Mouse (Mus musculus) cerebellum, adult (tissue): ENCODE measurements around the gene Pde4dip.
A peak's percentile ranks its signal among the peaks of the same experiment; 100 is the strongest.

Source experiments
- ATAC-seq: cut with Nextera tagmentation; 2 replicates; pipeline ENCODE4 v1.9.2; 2017; ENCODE audit warnings: mild to moderate bottlenecking, moderate library complexity, mixed read lengths; ENCODE audit not compliant: insufficient number of reproducible peaks, low FRiP score, low TSS enrichment

The Pde4dip gene

GRCm38 (mm10) chr3:97901586-97901985 lies 13.1 kb upstream of the Pde4dip start:
- ATAC-seq = no peak

DNA sequence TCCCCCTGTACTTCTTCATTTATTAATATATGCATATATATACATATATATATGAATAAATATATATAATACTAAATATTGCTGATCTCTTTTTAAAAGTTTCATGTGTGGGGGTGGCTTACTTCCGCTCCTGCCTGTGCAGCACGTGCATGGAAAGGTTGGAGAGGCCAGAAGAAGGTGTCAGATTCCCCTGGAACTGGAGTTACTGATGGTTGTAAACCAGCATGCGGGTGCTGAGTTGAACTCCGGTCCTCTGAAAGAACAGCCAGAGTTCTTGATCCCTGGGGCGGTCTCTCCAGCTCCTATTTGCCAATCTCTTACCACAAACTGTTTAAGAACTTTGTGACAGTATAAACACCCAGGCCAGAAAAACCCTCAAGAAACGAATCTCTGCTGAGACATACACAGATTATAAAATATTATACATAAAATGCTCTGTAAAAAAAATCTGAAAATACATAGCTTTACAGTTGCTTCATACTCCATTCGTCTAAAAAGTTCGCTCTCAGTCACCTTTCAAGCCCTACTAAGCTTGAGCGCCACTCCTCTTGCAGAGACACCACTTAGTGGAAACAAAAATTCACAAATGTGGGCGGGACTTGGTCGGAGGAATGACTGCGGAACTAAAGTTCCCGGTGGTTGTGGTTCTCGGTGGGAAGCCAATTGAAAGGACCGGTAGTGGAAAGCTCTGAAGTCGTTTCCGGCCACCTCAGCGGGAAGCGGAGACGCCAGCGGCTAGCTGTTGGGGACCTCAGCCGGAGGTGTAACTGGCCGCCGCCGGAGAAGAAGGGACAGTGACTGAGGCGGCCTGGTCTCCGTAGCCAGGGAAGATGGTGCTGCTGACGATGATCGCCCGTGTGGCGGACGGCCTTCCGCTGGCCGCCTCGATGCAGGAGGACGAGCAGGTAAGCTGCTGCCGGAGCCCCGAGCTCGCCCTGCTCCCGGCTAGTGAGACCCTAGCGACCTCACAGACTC lies 12.3 kb upstream of the Pde4dip start, which contains the start of gene Sec22b:
TSS of gene Sec22b (plus strand) at position 675 of the 975 bp plus-strand sequence.
- ATAC-seq = peak; percentile 89

DNA sequence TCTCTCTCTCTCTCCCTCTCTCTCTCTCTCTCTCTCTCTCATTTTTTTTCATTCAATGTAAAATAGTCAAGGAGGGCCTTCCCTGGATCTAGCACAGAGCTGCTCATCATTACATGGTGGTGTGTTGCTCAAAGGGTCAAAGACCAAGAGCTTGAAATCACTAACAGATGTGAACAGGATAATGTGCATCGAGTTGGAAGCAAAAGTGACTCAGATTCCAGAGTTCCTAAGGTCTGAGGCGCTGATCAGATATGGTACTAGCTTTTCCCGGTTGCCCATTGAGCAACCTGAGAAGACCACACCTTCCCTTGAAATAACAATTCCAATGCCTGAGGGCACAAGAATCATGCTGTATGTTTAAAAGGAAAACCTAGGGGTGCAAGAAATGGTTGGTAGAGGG lies 9.9 kb upstream of the Pde4dip start:
- no peak for ATAC-seq

GRCm38 (mm10) chr3:97894695-97895094 lies 6.2 kb upstream of the Pde4dip start:
- ATAC-seq = no peak

DNA sequence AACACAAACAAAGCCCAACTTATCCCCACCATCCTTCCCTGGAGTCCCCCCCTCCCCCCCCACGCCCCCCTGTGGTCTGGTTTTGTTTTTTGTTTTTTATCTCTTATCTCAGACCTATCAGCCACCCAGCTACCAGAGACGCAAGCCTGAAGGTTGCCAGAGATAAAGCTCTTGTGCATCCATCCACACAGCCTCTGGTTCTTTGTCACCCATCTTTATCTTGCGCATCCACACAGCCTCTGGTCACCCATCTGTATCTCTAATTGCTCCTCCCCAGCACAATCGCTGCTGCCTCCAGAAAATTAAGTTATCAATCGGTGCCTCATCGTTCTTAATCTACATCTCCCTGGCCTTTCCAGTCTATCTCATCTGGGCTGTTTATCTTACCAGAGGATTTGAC lies 1.7 kb upstream of the Pde4dip start:
- no peak for ATAC-seq

- ATAC-seq = peak; percentile 21; the same call in 1 of the 2 replicates
Observed at GRCm38 (mm10) chr3:97887785-97888167, 731 bp downstream of the Pde4dip start.

- no peak for ATAC-seq
Observed at GRCm38 (mm10) chr3:97881576-97881975, 6.9 kb downstream of the Pde4dip start.

DNA sequence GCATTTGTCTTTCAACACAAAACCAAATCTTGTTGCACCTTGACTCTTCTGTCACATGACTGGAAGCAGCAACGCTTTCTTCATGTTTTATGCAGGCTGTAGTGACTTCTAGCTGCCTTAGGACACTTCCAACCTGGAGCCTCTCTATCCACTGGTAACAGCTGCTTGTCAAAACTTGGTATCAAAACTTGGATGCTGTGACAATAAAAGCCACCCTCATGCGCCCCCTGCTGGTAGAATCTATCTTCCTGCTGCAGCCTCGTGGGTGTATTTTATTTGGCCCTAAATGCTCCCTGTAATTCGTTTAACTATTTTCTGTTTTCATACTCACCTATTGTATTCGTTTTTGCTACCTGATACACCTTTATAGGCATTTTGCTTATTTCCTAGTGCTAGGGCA lies 9.3 kb downstream of the Pde4dip start:
- ATAC-seq = no peak

- no peak for ATAC-seq
Observed at GRCm38 (mm10) chr3:97876259-97876658, 12.2 kb downstream of the Pde4dip start.

DNA sequence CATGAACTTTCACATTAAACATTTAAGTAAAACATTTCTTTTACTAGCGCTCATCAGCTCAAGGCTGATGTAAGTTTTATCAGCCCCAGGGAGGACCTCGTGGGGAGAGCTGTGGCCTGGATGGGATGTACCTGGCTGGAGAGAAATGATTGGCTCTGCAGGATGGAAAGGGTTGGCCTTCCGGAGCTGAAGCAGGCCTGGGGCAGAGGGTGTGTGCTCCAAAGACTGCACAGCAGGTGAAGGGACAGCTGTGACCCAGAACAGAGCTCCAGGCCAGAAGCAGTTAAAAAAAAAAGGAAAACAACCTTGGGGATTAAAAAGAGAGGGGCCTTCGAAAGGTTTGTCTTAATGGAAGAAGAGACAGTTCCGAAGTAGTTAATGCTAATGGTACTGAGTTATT lies 13.7 kb downstream of the Pde4dip start:
- no peak for ATAC-seq

GRCm38 (mm10) chr3:97869730-97870129 lies 18.8 kb downstream of the Pde4dip start:
- no peak for ATAC-seq

DNA sequence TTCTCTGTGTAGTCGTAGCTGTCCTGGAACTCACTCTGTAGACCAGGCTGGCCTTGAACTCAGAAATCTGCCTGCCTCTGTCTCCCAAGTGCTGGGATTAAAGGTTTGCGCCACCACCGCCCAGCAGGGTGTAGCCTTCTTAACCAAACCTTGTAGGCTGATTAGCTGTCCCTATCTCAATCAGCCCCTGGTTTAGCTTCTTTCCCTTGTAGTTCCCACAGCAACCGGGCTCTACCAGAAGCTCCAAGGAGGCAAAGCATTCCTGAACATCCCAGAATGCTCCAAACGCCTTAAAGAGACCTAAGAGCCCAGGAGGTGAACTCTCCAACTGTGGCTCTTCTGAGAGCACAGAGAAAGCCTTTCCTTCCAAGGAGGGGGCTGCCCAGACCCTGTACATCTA lies 19.8 kb downstream of the Pde4dip start:
- ATAC-seq = no peak

DNA sequence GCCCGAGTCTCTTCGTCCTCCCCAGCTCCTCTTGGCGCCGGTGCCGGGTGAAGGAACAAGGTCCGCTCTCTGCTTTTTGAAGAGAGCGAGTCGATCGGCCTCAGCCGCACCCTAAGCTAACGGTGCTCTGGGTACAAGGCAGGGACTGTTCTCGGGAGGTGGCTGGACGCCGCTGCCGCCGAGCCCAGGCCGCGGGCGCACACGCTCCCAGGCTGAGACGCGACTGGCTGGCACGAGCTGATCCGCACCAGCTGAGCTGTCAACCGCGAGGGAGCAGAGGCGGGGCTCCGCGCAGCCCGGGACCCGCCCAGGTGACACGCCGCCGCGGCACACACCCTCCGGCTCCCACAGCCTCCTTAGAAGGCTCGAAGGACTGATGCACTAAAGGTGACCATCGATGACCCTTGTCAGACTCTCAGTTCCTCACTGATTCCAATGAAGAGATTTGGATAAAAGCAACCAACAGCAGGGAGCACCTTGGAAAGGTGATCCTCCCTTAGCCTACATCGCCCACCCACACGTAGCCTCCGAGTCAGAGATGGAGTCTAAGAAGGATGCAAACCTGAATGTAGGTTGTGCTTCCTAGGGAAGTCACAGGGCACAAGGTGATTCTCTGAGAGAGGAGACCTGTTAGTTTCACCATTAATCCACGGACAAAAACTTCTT lies 20.4 kb downstream of the Pde4dip start:
- peak; percentile 86 for ATAC-seq

- peak; percentile 29; the same call in 1 of the 2 replicates for ATAC-seq
Observed at GRCm38 (mm10) chr3:97867221-97868023, 21.1 kb downstream of the Pde4dip start.

DNA sequence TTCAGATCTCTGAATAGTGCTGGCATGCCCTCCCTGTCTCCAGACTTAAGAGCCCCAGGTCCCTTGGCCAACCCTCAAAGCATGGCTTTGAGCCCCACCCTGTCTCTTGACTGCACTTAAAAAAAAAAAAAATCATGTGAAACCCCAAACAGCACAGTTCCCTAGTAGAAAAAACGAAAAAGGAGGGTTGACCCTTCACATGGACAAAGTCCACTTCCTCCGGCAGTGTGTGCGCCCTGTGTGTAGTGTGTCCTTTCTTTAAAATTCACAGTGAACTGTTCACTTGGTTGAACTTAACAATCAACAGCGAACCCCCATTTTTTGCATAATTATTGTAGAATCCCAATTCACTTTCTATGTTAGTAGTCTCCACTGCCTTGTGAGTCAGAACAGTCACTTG lies 21.8 kb downstream of the Pde4dip start:
- ATAC-seq = no peak

DNA sequence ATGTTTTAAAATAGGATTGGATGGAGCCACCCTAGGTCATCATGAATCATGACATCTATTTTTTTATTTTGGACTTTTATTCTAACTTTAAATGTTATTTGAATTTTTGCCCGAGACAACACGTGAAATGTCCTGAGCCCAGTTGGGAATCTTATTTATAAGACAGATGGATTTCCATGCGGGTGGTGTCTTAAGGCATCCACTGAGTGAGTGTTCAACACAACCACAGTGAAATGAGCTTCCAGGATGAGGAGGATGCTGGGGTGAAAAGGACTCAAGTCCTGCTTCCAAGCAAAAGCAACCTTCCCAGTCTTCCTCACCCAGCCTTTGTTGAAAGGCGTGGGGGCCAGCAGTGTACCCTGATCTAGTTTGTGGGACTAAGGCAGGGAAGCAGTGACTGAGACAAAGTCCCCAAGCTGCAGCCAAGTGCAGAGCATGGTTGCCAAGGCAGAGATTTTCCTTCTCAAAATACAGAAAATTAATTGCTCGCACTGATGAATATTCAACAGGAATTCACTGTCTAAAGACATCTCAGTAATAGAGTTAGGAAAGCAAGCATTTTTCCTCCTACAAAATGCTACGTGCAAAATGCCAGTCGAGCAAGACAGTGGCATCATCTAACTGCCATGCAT lies 27.6 kb downstream of the Pde4dip start:
- ATAC-seq = 0 out of 2 replicates have a peak, but pooled peaks have one; percentile 15

DNA sequence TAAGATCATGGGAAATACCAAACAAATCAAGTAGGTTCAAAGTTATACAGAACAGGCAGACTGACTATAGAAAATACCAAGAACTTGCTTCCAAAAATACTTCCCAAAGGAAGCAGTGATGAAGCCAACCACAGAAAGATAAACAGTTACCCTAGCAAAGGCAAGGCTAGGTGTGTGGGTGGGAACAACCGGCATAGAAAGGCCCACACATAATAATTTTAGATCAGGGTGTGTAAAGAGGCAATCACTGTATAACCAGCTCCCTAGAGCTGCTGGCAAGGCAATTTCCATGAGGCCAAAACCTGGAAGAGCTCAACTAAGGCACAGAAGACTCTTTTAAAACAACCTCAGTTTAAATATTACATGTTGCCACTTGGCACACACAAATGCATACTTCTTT lies 29.1 kb downstream of the Pde4dip start:
- no peak for ATAC-seq

DNA sequence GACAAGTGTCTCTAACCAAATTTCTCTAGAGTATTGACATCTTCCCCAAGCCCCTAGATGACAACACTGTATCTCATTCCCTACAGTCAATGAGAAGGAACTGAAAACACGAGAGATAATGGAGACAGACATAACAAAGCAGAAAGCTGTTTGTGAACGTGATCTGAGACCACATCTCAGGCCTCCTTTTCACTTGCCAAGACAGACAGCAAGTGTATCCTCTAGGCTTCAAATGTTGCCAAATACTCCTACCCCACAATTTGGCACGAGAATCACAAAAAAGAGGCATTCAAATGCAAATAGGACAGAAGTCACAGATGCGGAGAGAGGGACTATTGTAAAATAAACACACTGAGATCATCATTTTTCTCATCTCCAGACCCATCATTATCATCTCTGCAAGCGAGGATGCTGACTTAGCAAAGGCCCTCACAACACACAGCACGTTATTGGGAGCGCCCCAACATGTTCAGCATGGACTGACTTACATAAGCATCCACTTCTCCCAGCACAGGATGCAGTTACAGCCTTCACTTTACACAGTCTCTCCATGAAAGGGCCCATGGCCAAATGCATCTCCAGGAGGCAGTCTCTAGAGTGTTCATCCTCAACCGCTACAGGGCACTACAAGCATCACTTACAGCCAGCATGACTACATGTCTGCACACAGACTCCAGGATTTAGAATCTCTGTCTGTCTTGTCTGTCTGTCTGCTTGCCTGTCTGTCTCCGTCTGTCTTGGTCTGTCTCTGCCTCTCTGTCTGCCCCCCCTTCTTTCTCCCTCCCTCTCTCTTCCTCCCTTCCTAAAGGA lies 33.7 kb downstream of the Pde4dip start:
- ATAC-seq = peak; percentile 94

DNA sequence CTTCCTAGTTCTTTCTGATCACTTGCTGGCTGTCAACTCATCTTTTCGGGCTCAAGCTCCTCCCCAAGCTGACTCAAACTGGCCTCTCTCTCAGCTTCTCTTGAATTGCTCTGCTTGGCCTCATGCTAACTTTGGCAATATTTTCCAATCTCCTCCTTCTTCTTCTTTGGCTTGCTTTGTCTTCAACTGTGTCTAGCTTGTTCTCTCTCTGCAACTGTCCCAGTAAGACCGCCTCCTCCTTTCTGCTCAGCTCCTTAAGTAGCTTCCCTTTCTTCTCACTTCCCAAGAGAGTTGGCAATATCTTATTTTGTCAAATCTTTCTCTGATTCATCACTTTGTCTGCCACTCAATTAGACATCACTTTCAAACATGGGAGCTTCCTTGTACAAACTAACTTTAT lies 36.7 kb downstream of the Pde4dip start:
- ATAC-seq = no peak
